Mouse (Mus musculus) neural tube, embryonic 14.5 days (tissue): ENCODE results near the gene Gstm1. TPM values are rescaled to one million over a fixed set of nuclear protein-coding genes. Genes with fewer than 3 reads are reported as not detected.

Experiments used
- ATAC-seq: fragments of 200-750 bp; cut with Nextera tagmentation; 2 replicates; pipeline ENCODE4 v1.8.0; 2017; ENCODE audit warnings: low read depth, mild to moderate bottlenecking, moderate TSS enrichment, moderate library complexity
- H3K27ac ChIP-seq: fragments of 300-500 bp; sonication (generic); 2 replicates; pipeline ENCODE4 v1.5.1; 2014; ENCODE audit warnings: low read depth, mild to moderate bottlenecking, control low read depth, low read length, moderate library complexity, mixed read lengths
- H3K27me3 ChIP-seq: fragments of 300-500 bp; sonication (generic); 2 replicates; pipeline ENCODE4 v1.6.1; 2014; ENCODE audit warnings: low read length; ENCODE audit not compliant: control insufficient read depth, insufficient read depth
- H3K36me3 ChIP-seq: fragments of 300-500 bp; sonication (generic); 2 replicates; pipeline ENCODE4 v1.6.1; 2014; ENCODE audit warnings: low read length, mixed read lengths; ENCODE audit not compliant: control insufficient read depth, insufficient read depth
- H3K4me1 ChIP-seq: fragments of 300-500 bp; sonication (generic); 2 replicates; pipeline ENCODE4 v1.6.1; 2014; ENCODE audit warnings: low read length; ENCODE audit not compliant: control insufficient read depth, insufficient read depth
- H3K4me2 ChIP-seq: fragments of 300-500 bp; sonication (generic); 2 replicates; pipeline ENCODE4 v1.6.1; 2014; ENCODE audit warnings: mild to moderate bottlenecking, low read depth, low read length, control low read depth
- H3K4me3 ChIP-seq: fragments of 300-500 bp; sonication (generic); 2 replicates; pipeline ENCODE4 v1.5.1; 2014; ENCODE audit warnings: low read depth, low read length, control low read depth, mixed read lengths
- H3K9ac ChIP-seq: fragments of 300-500 bp; sonication (generic); replicated peaks from 2 replicates; pipeline ENCODE4 v1.6.1; 2014; ENCODE audit warnings: low read depth, mild to moderate bottlenecking, control low read depth, low read length, mixed read lengths
- H3K9me3 ChIP-seq: fragments of 300-500 bp; sonication (generic); 2 replicates; pipeline ENCODE4 v1.6.1; 2016; ENCODE audit warnings: low read length; ENCODE audit not compliant: control insufficient read depth
- WGBS: fragments of 180-500 bp; shearing (Covaris S2); extraction: QIAGEN DNeasy Blood & Tissue Kit; methylation state at CpG from one replicate; pipeline ENCODE4 v1.1.7; 2014; 5-methylcytosine and 5-hydroxymethylcytosine counted together
- polyA plus RNA-seq: library from polyadenylated mRNA; unstranded; fragments of >200 nt; fragmentation: Nextera tagmentation; extraction: Ambion mirVana; gene quantifications from 2 replicates; pipeline ENCODE4 v1.2.1, GENCODE M21; 2014

Gene Gstm1
- polyA plus RNA-seq, result 123 and 186 TPM in 2 replicates

DNA sequence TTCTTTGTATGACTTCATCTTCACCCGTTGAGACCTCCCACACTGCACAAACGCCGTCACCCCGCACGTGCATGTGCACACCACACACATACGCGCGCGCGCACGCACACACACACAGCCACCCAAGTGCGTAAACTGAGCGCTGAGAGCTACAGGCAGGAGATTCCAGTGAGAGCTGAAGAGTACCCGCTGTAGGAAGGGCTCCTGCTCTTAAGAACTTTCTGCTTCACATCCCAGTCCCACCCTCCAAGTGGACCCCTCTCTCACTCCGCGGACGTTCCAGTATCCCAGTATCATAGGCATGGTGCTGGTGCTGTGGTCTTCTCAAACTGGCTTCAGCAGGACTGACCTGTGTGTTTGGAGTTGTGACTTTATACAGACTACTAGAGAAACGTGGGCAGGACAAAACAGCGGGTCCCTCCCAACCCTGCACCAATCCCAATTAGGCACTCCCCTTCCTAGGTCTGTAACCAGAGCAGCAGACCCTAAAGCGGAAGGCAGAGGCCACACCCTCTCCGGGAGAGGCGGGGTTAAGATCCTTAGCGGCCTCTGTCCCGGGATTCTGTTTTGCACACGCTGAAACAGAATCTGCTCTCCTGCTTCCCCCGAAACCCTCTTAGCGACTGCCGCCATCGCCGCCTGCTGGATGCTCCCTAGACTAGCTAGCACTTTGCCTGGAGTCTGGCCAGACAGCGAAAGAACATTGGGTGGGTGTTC, at the start of gene Gstm1:
TSS of gene Gstm1 (minus strand) at position 501 of the 717 bp plus-strand sequence.
- peak within 1 kb of the TSS; percentile 34 for H3K4me3 ChIP-seq
- H3K4me2 ChIP-seq, result peak within 1 kb of the TSS; percentile 62
- WGBS, result under 1% methylated on average over 31 of the region's 31 CpGs
- peak within 1 kb of the TSS; percentile 39 for H3K9ac ChIP-seq
- H3K27me3 ChIP-seq, result no peaks in the 10 kb centered on the region
- ATAC-seq, result peak; percentile 95
- H3K4me1 ChIP-seq, result peaks cover 3% of the 10 kb centered on the region; the same call in 1 of the 2 replicates
- no peaks in the 10 kb centered on the region for H3K9me3 ChIP-seq
- no peaks in the 10 kb centered on the region for H3K36me3 ChIP-seq
- peak within 1 kb of the TSS; percentile 70 for H3K27ac ChIP-seq

- ATAC-seq, result no peak
- H3K9ac ChIP-seq, result no peak overlapping the region
- H3K27me3 ChIP-seq, result no peaks in the 10 kb centered on the region
- H3K9me3 ChIP-seq, result no peaks in the 10 kb centered on the region
- no peaks in the 10 kb centered on the region for H3K4me1 ChIP-seq
- H3K4me3 ChIP-seq, result no peak overlapping the region
- WGBS, result 73% methylated on average over 6 of the region's 6 CpGs
- H3K4me2 ChIP-seq, result no peak overlapping the region
- no peaks in the 10 kb centered on the region for H3K36me3 ChIP-seq
- H3K27ac ChIP-seq, result no peak overlapping the region
Measured at GRCm38 (mm10) chr3:108067370-108067934, 49.7 kb upstream of the Gstm1 start.

DNA sequence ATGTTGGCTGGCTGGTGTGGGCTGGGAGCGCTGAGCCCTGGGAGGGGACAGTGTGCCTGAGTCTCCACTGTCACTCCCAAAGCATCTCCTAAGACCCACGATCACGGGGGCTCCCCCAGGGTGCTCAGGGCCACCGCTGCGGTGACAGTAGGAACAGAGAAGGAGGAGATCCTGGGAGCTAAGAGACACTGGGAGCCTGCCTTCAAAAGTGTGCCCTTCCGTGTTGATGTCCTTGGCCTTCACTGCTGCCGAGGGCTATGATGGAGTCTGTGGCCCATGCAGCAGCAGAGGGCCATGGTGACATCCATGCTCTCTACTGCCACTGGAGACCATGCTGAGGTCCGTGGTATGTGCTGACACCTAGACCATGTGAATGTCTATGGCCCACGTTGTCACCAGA, 47.8 kb upstream of the Gstm1 start:
- Histone ChIP-seq H3K9ac (no peak overlapping the region), H3K27me3 (no peaks in the 10 kb centered on the region), H3K27ac (no peak overlapping the region), H3K36me3 (no peaks in the 10 kb centered on the region), H3K4me2 (no peak overlapping the region), H3K4me1 (no peaks in the 10 kb centered on the region), H3K4me3 (no peak overlapping the region), H3K9me3 (no peaks in the 10 kb centered on the region)
- 84% methylated on average over 9 of the region's 9 CpGs for WGBS
- no peak for ATAC-seq

GRCm38 (mm10) chr3:108064672-108065071, 46.9 kb upstream of the Gstm1 start:
- Histone ChIP-seq H3K4me3 (no peak overlapping the region), H3K9me3 (no peaks in the 10 kb centered on the region), H3K27me3 (no peaks in the 10 kb centered on the region), H3K36me3 (no peaks in the 10 kb centered on the region), H3K27ac (no peak overlapping the region), H3K4me2 (no peak overlapping the region), H3K9ac (no peak overlapping the region), H3K4me1 (no peaks in the 10 kb centered on the region)
- WGBS, result 86% methylated on average over 4 of the region's 4 CpGs
- ATAC-seq, result no peak

DNA sequence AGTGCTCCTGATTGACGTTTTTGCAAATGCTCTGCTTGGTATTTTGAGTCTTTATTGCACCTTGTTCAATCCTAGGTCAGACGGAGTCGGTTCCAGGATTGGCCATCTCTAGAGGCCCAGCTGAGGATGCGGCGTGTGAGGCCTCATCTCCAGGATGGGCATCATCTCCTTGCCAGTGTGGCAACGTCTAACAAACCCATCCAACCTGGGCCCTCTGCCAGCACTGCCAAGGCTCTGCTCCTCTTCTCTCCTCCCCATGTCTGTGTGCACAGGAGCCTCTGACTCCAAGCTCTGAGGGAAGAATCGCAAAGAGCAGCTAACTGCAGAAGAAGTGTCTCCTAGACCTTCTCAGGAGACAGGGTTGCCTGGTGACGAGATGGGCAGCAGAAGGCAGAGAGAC, 44.9 kb upstream of the Gstm1 start:
- Histone ChIP-seq H3K9ac (no peak overlapping the region), H3K27me3 (no peaks in the 10 kb centered on the region), H3K4me3 (no peak overlapping the region), H3K4me2 (no peak overlapping the region), H3K36me3 (no peaks in the 10 kb centered on the region), H3K9me3 (no peaks in the 10 kb centered on the region), H3K4me1 (no peaks in the 10 kb centered on the region), H3K27ac (no peak overlapping the region)
- ATAC-seq, result no peak
- 85% methylated on average over 8 of the region's 8 CpGs for WGBS

DNA sequence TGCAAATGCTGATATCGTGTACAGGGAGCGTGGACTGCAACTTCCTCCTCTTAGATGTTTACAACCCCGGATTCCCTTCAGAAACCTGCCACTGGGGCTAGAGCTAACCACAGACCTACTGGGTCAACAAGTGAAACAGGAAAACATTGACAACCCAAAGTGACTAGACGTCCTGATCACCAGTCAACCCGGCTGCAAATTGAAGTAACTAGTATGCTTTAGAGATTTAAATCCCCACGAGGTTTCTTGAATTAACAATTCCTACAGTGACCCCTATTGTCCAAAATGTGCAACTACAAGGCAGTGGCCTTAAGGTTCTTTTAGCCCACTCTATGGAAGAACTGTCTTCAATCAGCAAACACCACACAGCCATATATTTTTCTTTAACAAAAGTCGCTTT, 43.6 kb upstream of the Gstm1 start:
- no peaks in the 10 kb centered on the region for H3K27me3 ChIP-seq
- H3K4me1 ChIP-seq, result no peaks in the 10 kb centered on the region
- 24% methylated on average over 7 of the region's 7 CpGs for WGBS
- no peaks in the 10 kb centered on the region for H3K9me3 ChIP-seq
- no peak overlapping the region for H3K9ac ChIP-seq
- H3K36me3 ChIP-seq, result no peaks in the 10 kb centered on the region
- no peak overlapping the region for H3K4me2 ChIP-seq
- H3K27ac ChIP-seq, result no peak overlapping the region
- H3K4me3 ChIP-seq, result no peak overlapping the region
- ATAC-seq, result no peak

GRCm38 (mm10) chr3:108050493-108050892, 32.7 kb upstream of the Gstm1 start:
- Histone ChIP-seq H3K27ac (no peak overlapping the region), H3K9ac (no peak overlapping the region), H3K36me3 (no peaks in the 10 kb centered on the region), H3K9me3 (no peaks in the 10 kb centered on the region), H3K27me3 (no peaks in the 10 kb centered on the region), H3K4me3 (no peak overlapping the region), H3K4me1 (no peaks in the 10 kb centered on the region), H3K4me2 (no peak overlapping the region)
- ATAC-seq, result no peak
- 93% methylated on average over 5 of the region's 5 CpGs for WGBS

- Histone ChIP-seq H3K4me2 (no peak overlapping the region), H3K27ac (no peak overlapping the region), H3K4me1 (0 out of 2 replicates have a peak, but pooled peaks cover 4% of the 10 kb centered on the region), H3K9me3 (no peaks in the 10 kb centered on the region), H3K36me3 (no peaks in the 10 kb centered on the region), H3K9ac (no peak overlapping the region), H3K4me3 (no peak overlapping the region), H3K27me3 (no peaks in the 10 kb centered on the region)
- no peak for ATAC-seq
- WGBS, result 78% methylated on average over 3 of the region's 3 CpGs
Measured at GRCm38 (mm10) chr3:108048306-108048705, 30.5 kb upstream of the Gstm1 start.

GRCm38 (mm10) chr3:108046944-108047655, 29.3 kb upstream of the Gstm1 start:
- Histone ChIP-seq H3K27ac (no peak overlapping the region), H3K4me1 (0 out of 2 replicates have a peak, but pooled peaks cover 4% of the 10 kb centered on the region), H3K9ac (no peak overlapping the region), H3K4me3 (no peak overlapping the region), H3K27me3 (no peaks in the 10 kb centered on the region), H3K4me2 (no peak overlapping the region), H3K36me3 (no peaks in the 10 kb centered on the region), H3K9me3 (no peaks in the 10 kb centered on the region)
- 93% methylated on average over 2 of the region's 2 CpGs for WGBS
- ATAC-seq, result no peak
